Mouse (Mus musculus) intestine, embryonic 14.5 days (tissue): ENCODE measurements around the gene Grid2. TPM values are rescaled to one million over a fixed set of nuclear protein-coding genes. Genes with fewer than 3 reads are reported as not detected.

ENCODE experiments used
- ATAC-seq: fragments of 200-750 bp; cut with Nextera tagmentation; replicated peaks from 2 replicates; pipeline ENCODE4 v1.8.0; 2017; ENCODE audit warnings: low read depth, moderate number of reproducible peaks, moderate TSS enrichment, moderate library complexity; ENCODE audit not compliant: low FRiP score, low TSS enrichment
- DNase-seq: peaks from one replicate; pipeline ENCODE4 v3.0.0-alpha.2; 2018; ENCODE audit warnings: low spot score
- H3K27ac ChIP-seq: fragments of 300-500 bp; sonication (generic); 2 replicates; pipeline ENCODE4 v1.5.1; 2014; ENCODE audit warnings: low read depth, mild to moderate bottlenecking, control low read depth
- H3K27me3 ChIP-seq: fragments of 300-500 bp; sonication (generic); replicated peaks from 2 replicates; pipeline ENCODE4 v1.6.1; 2014; ENCODE audit warnings: low read length, control low read depth; ENCODE audit not compliant: control insufficient read depth, insufficient read depth
- H3K36me3 ChIP-seq: fragments of 300-500 bp; sonication (generic); 2 replicates; pipeline ENCODE4 v1.6.1; 2014; ENCODE audit warnings: low read length, control low read depth; ENCODE audit not compliant: control insufficient read depth, insufficient read depth
- H3K4me1 ChIP-seq: fragments of 300-500 bp; sonication (generic); replicated peaks from 2 replicates; pipeline ENCODE4 v1.6.1; 2014; ENCODE audit warnings: low read length, control low read depth, mixed read lengths; ENCODE audit not compliant: control insufficient read depth, insufficient read depth
- H3K4me2 ChIP-seq: fragments of 300-500 bp; sonication (generic); 2 replicates; pipeline ENCODE4 v1.6.1; 2014; ENCODE audit warnings: low read length
- H3K4me3 ChIP-seq: fragments of 300-500 bp; sonication (generic); 2 replicates; pipeline ENCODE4 v1.5.1; 2014; ENCODE audit warnings: low read depth, low read length, control low read depth, mixed read lengths
- H3K9ac ChIP-seq: fragments of 300-500 bp; sonication (generic); 2 replicates; pipeline ENCODE4 v1.6.1; 2014; ENCODE audit warnings: mild to moderate bottlenecking, low read length
- H3K9me3 ChIP-seq: fragments of 300-500 bp; sonication (generic); 2 replicates; pipeline ENCODE4 v1.6.1; 2016; ENCODE audit warnings: low read length, control low read depth; ENCODE audit not compliant: control insufficient read depth
- WGBS: fragments of 180-500 bp; shearing (Covaris S2); extraction: QIAGEN DNeasy Blood & Tissue Kit; methylation state at CpG from one replicate; pipeline ENCODE4 v1.1.7; 2014; 5-methylcytosine and 5-hydroxymethylcytosine counted together
- polyA plus RNA-seq: library from polyadenylated mRNA; unstranded; fragments of >200 nt; fragmentation: Nextera tagmentation; extraction: Ambion mirVana; gene quantifications from 2 replicates; pipeline ENCODE4 v1.2.1, GENCODE M21; 2014

Gene Grid2
- polyA plus RNA-seq, 1 experiment from 2014 or later = 0.81 TPM

- DNase-seq (no peak), ATAC-seq (no peak)
- H3K9me3 ChIP-seq = no peaks in the 10 kb centered on the region
- H3K4me3 ChIP-seq = no peak overlapping the region
- H3K27me3 ChIP-seq = no peaks in the 10 kb centered on the region
- no peaks in the 10 kb centered on the region for H3K36me3 ChIP-seq
- no peak overlapping the region for H3K27ac ChIP-seq
- no peak overlapping the region for H3K9ac ChIP-seq
- H3K4me2 ChIP-seq = no peak overlapping the region
- H3K4me1 ChIP-seq = no peaks in the 10 kb centered on the region
- 67% methylated on average over 1 of the region's 1 CpGs for WGBS
Observed at GRCm38 (mm10) chr6:64046732-64047131, 791.1 kb downstream of the Grid2 start.

GRCm38 (mm10) chr6:64047950-64048349, 792.3 kb downstream of the Grid2 start:
- no peak for ATAC-seq
- H3K36me3 ChIP-seq = no peaks in the 10 kb centered on the region
- DNase-seq = no peak
- no peak overlapping the region for H3K4me3 ChIP-seq
- no peak overlapping the region for H3K4me2 ChIP-seq
- 91% methylated on average over 5 of the region's 5 CpGs for WGBS
- no peak overlapping the region for H3K9ac ChIP-seq
- no peaks in the 10 kb centered on the region for H3K4me1 ChIP-seq
- H3K9me3 ChIP-seq = no peaks in the 10 kb centered on the region
- H3K27ac ChIP-seq = no peak overlapping the region
- H3K27me3 ChIP-seq = no peaks in the 10 kb centered on the region

- Histone ChIP-seq H3K9ac (no peak overlapping the region), H3K4me1 (no peaks in the 10 kb centered on the region), H3K9me3 (no peaks in the 10 kb centered on the region), H3K36me3 (no peaks in the 10 kb centered on the region), H3K27me3 (no peaks in the 10 kb centered on the region), H3K27ac (no peak overlapping the region), H3K4me2 (no peak overlapping the region), H3K4me3 (no peak overlapping the region)
- DNase-seq (no peak), ATAC-seq (no peak)
- 88% methylated on average over 7 of the region's 7 CpGs for WGBS
Observed at GRCm38 (mm10) chr6:64063858-64064257, 808.2 kb downstream of the Grid2 start.

DNA sequence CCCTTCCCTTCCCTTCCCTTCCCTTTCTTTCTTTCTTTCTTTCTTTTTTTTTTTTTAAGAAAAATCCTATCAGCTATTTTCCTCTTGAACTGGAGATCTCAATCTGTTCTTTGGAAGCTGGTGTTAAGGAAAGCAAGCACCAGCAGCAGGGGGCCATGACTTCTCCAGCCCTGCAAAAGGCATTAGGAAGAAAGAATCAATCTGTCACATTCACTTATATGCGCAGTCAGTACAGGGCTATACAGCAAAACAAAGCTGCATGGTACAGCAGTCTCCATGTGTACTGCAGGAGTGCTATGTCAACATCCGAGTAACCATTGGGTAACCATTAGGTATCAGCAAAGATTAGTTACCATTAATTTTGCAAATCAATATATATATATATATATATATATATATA, 809.0 kb downstream of the Grid2 start:
- Histone ChIP-seq H3K4me2 (no peak overlapping the region), H3K4me3 (no peak overlapping the region), H3K27ac (no peak overlapping the region), H3K9ac (no peak overlapping the region), H3K4me1 (no peaks in the 10 kb centered on the region), H3K9me3 (no peaks in the 10 kb centered on the region), H3K27me3 (no peaks in the 10 kb centered on the region), H3K36me3 (no peaks in the 10 kb centered on the region)
- ATAC-seq (no peak), DNase-seq (no peak)
- WGBS = 92% methylated on average over 2 of the region's 2 CpGs

DNA sequence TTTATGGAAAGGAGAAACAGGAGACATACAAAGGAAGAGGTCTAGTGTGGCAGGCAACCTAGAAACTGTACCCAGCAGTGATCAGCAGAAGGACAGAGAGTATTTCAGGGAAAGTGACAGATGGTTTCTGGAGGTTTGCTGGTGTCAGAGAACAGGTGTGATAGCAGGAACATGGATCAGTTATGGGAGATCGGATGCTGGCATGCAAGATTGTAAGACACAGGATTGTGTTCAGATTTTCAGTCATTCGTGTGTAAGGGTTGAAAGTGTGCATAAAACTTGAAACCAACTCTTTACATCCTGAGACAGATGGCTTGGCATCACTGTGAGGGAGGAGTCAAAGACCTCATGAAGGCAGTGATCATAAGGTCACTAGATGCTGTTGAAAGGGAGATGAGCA, 817.7 kb downstream of the Grid2 start:
- DNase-seq = no peak
- no peaks in the 10 kb centered on the region for H3K4me1 ChIP-seq

DNA sequence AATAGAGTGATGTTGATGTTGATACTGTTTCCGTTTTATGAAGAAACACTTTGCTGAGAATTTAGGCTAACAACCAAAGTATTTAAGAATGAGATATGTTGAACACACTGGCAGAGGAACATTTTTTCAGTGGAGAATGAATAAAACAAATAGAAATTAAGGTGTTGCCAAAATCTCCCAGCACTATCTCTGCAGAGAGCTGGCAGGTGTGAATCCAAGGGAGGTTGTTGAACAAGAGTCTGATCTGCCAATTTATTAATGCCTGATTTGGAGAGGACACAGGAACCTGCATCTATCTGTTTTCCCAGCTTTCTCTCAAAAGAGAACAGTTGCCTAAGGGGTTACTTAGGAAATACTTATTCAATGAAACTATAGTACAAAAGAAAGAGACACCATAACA, 822.2 kb downstream of the Grid2 start:
- no peaks in the 10 kb centered on the region for H3K27me3 ChIP-seq
- 73% methylated on average over 1 of the region's 1 CpGs for WGBS
- H3K27ac ChIP-seq = no peak overlapping the region
- H3K36me3 ChIP-seq = no peaks in the 10 kb centered on the region
- ATAC-seq (no peak), DNase-seq (no peak)
- no peaks in the 10 kb centered on the region for H3K9me3 ChIP-seq
- no peak overlapping the region for H3K4me2 ChIP-seq
- H3K4me3 ChIP-seq = no peak overlapping the region
- H3K9ac ChIP-seq = no peak overlapping the region
- H3K4me1 ChIP-seq = no peaks in the 10 kb centered on the region

More for the DNA sequence above, 817.7 kb downstream of the Grid2 start:
- H3K9me3 ChIP-seq = no peaks in the 10 kb centered on the region
- no peak overlapping the region for H3K4me2 ChIP-seq
- no peak for ATAC-seq
- no peaks in the 10 kb centered on the region for H3K27me3 ChIP-seq
- H3K27ac ChIP-seq = no peak overlapping the region
- 71% methylated on average over 2 of the region's 2 CpGs for WGBS
- H3K36me3 ChIP-seq = no peaks in the 10 kb centered on the region
- H3K4me3 ChIP-seq = no peak overlapping the region
- no peak overlapping the region for H3K9ac ChIP-seq

- H3K4me3 ChIP-seq = no peak overlapping the region
Observed at GRCm38 (mm10) chr6:64098662-64099061, 843.0 kb downstream of the Grid2 start.

GRCm38 (mm10) chr6:64114594-64114993, 858.9 kb downstream of the Grid2 start:
- 82% methylated on average over 2 of the region's 2 CpGs for WGBS
- no peaks in the 10 kb centered on the region for H3K27me3 ChIP-seq
- no peak overlapping the region for H3K27ac ChIP-seq
- no peaks in the 10 kb centered on the region for H3K9me3 ChIP-seq
- no peaks in the 10 kb centered on the region for H3K36me3 ChIP-seq
- H3K4me3 ChIP-seq = no peak overlapping the region
- H3K4me1 ChIP-seq = no peaks in the 10 kb centered on the region
- H3K9ac ChIP-seq = no peak overlapping the region
- no peak overlapping the region for H3K4me2 ChIP-seq
- ATAC-seq (no peak), DNase-seq (no peak)

More at GRCm38 (mm10) chr6:64098662-64099061, 843.0 kb downstream of the Grid2 start:
- no peaks in the 10 kb centered on the region for H3K36me3 ChIP-seq
- H3K27me3 ChIP-seq = no peaks in the 10 kb centered on the region
- no peak overlapping the region for H3K27ac ChIP-seq
- DNase-seq (no peak), ATAC-seq (no peak)
- no peak overlapping the region for H3K9ac ChIP-seq
- H3K4me1 ChIP-seq = no peaks in the 10 kb centered on the region
- H3K9me3 ChIP-seq = no peaks in the 10 kb centered on the region
- H3K4me2 ChIP-seq = no peak overlapping the region
- 81% methylated on average over 10 of the region's 10 CpGs for WGBS

DNA sequence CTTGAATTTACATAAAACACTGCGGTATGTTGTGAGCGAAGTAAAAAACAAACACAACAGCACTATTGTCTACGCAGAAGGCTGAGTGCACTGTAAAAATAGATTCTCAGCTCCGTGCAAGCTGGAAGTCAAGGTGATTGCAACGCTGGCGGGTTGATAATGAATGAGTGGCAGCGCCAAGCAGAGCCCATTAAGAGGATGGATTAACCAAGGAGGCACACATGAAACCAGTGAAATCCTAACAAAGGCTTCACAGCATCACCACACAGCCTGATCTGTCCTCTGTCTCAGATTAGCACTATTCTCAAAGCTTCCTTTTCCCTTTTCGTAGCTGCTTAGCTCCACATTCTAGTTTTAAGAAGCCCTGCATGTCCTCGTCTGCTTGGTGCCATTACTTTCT, 880.6 kb downstream of the Grid2 start:
- no peaks in the 10 kb centered on the region for H3K4me1 ChIP-seq
- DNase-seq (no peak), ATAC-seq (no peak)
- H3K4me3 ChIP-seq = no peak overlapping the region
- no peak overlapping the region for H3K27ac ChIP-seq
- no peaks in the 10 kb centered on the region for H3K36me3 ChIP-seq
- no peak overlapping the region for H3K9ac ChIP-seq
- 86% methylated on average over 9 of the region's 9 CpGs for WGBS
- no peaks in the 10 kb centered on the region for H3K27me3 ChIP-seq
- H3K9me3 ChIP-seq = no peaks in the 10 kb centered on the region
- no peak overlapping the region for H3K4me2 ChIP-seq
